Mouse (Mus musculus): ENCODE data around the gene Elfn2. TPM values are rescaled to one million over a fixed set of nuclear protein-coding genes. Genes with fewer than 3 reads are reported as not detected.

Elfn2 gene
- total RNA-seq, 2 experiments from 2014 or later, result 161 to 171 TPM

- DNase-seq (ENCODE audit: low spot score in 2 of 2), result no peak
Measured at GRCm38 (mm10) chr15:78730315-78731049, 11.9 kb upstream of the Elfn2 start.

GRCm38 (mm10) chr15:78726697-78727096 is 8.1 kb upstream of the Elfn2 start:
- DNase-seq (ENCODE audit: low spot score in 2 of 2), result no peak

- DNase-seq (ENCODE audit: low spot score in 2 of 2), result no peak
Measured at GRCm38 (mm10) chr15:78720532-78720931, 2.0 kb upstream of the Elfn2 start.

GRCm38 (mm10) chr15:78720094-78720493 is 1.5 kb upstream of the Elfn2 start:
- DNase-seq (ENCODE audit: low spot score in 2 of 2), result peak; percentile 80 to 83

- DNase-seq (ENCODE audit: low spot score in 2 of 2), result no peak
Measured at GRCm38 (mm10) chr15:78719416-78719815, 845 bp upstream of the Elfn2 start.

GRCm38 (mm10) chr15:78716936-78717335 is 1.6 kb downstream of the Elfn2 start:
- no peak for DNase-seq (ENCODE audit: low spot score in 2 of 2)

- DNase-seq (ENCODE audit: low spot score in 2 of 2), result no peak
Measured at GRCm38 (mm10) chr15:78715856-78716255, 2.7 kb downstream of the Elfn2 start.

- DNase-seq (ENCODE audit: low spot score in 2 of 2), result no peak
Measured at GRCm38 (mm10) chr15:78713751-78714150, 4.8 kb downstream of the Elfn2 start.

GRCm38 (mm10) chr15:78712335-78713258 is 6.0 kb downstream of the Elfn2 start:
- no peak for DNase-seq (ENCODE audit: low spot score in 2 of 2)

- DNase-seq (ENCODE audit: low spot score in 2 of 2), result no peak
Measured at GRCm38 (mm10) chr15:78711935-78712334, 6.6 kb downstream of the Elfn2 start.

- DNase-seq (ENCODE audit: low spot score in 2 of 2), result no peak
Measured at GRCm38 (mm10) chr15:78710634-78711033, 7.9 kb downstream of the Elfn2 start.

GRCm38 (mm10) chr15:78709767-78710166 is 8.8 kb downstream of the Elfn2 start:
- DNase-seq (ENCODE audit: low spot score in 2 of 2), result peak in 1 of 2 experiments; percentile 77

GRCm38 (mm10) chr15:78706630-78707029 is 11.9 kb downstream of the Elfn2 start:
- DNase-seq (ENCODE audit: low spot score in 2 of 2), result no peak

GRCm38 (mm10) chr15:78704824-78705223 is 13.7 kb downstream of the Elfn2 start:
- peak in 1 of 2 experiments; percentile 69 for DNase-seq (ENCODE audit: low spot score in 2 of 2)

- DNase-seq (ENCODE audit: low spot score in 2 of 2), result no peak
Measured at GRCm38 (mm10) chr15:78704007-78704406, 14.6 kb downstream of the Elfn2 start.

- DNase-seq (ENCODE audit: low spot score in 2 of 2), result no peak
Measured at GRCm38 (mm10) chr15:78700420-78700819, 18.2 kb downstream of the Elfn2 start.

GRCm38 (mm10) chr15:78699513-78699912 is 19.1 kb downstream of the Elfn2 start:
- no peak for DNase-seq (ENCODE audit: low spot score in 2 of 2)

- DNase-seq (ENCODE audit: low spot score in 2 of 2), result peak in 1 of 2 experiments; percentile 76
Measured at GRCm38 (mm10) chr15:78698491-78699135, 20.0 kb downstream of the Elfn2 start.

GRCm38 (mm10) chr15:78698084-78698483 is 20.5 kb downstream of the Elfn2 start:
- peak in 1 of 2 experiments; percentile 89 for DNase-seq (ENCODE audit: low spot score in 2 of 2)

GRCm38 (mm10) chr15:78695745-78696144 is 22.8 kb downstream of the Elfn2 start:
- DNase-seq (ENCODE audit: low spot score in 2 of 2), result no peak

- no peak for DNase-seq (ENCODE audit: low spot score in 2 of 2)
Measured at GRCm38 (mm10) chr15:78692505-78692904, 26.1 kb downstream of the Elfn2 start.

- no peak for DNase-seq (ENCODE audit: low spot score in 2 of 2)
Measured at GRCm38 (mm10) chr15:78690716-78691115, 27.9 kb downstream of the Elfn2 start.

All from layer of hippocampus, postnatal 14 days (tissue).